ENCODE assay signal across 17 mouse cellular contexts in the genomic region with DNA sequence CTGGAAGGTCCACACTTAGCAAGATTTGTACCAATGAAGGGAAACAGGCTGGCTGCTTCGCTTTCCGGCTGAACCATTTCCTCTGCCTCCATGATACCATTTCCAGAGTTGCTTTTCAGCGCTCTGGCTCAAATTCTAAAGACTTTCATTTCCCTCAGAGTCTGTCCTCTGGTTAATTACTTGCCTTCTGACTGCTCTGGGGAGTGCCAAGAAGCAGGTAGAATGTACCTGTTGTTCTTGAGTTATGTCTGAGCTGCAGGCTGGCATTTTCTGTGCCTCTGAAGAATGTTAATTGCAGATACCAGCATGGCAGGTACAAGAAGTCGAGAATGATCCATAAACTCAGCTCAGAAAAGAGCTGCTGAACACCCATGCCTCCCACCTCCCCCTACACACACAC.
DNase-seq lines count a peak whose midpoint lies in the region; ATAC-seq and TF ChIP-seq lines count a peak whose summit lies in the region.
"Had no signal": no experiment of that assay in that cellular context is flagged by ENCODE, and none has a peak within 500 bp of the region (broad histone marks: within the 10 kb centered on the region; RNA-seq: fewer than 3 reads in every experiment).

No protein-coding gene starts in this region.

- H3K36me3 ChIP-seq in heart, embryonic 12.5 days: peaks cover 9% of the 10 kb centered on the region; the same call in 1 of the 2 replicates
- peaks cover 3% of the 10 kb centered on the region; the same call in 1 of the 2 replicates for H3K36me3 ChIP-seq in liver, postnatal 0 days (replicated peaks; ENCODE audit: insufficient read depth, low read length)
- no peaks in the 10 kb centered on the region for H3K36me3 ChIP-seq in liver, embryonic 11.5 days (ENCODE audit: control insufficient read depth, insufficient read depth, low read length)
- H3K36me3 ChIP-seq: embryonic facial prominence, embryonic 12.5 days; midbrain, embryonic 15.5 days had no signal

- H3K4me1 ChIP-seq in heart, embryonic 12.5 days (replicated peaks): peaks cover 57% of the 10 kb centered on the region
- H3K4me1 ChIP-seq in liver, postnatal 0 days (ENCODE audit: insufficient read depth): peaks cover 38% of the 10 kb centered on the region
- H3K4me1 ChIP-seq in liver, embryonic 11.5 days (replicated peaks; ENCODE audit: control insufficient read depth, insufficient read depth, low read length): peaks cover 19% of the 10 kb centered on the region

- 71% methylated on average over 4 of the region's 4 CpGs for WGBS in heart, embryonic 12.5 days
- WGBS in liver, postnatal 0 days (ENCODE audit: insufficient replicate concordance): 70% methylated on average over 4 of the region's 4 CpGs
- 75% methylated on average over 4 of the region's 4 CpGs for WGBS in liver, embryonic 11.5 days

- H3K9me3 ChIP-seq in heart, embryonic 12.5 days (replicated peaks): no peaks in the 10 kb centered on the region
- H3K9me3 ChIP-seq in liver, postnatal 0 days (ENCODE audit: low read length): no peaks in the 10 kb centered on the region
- no peaks in the 10 kb centered on the region for H3K9me3 ChIP-seq in liver, embryonic 11.5 days (ENCODE audit: control insufficient read depth, low read length)
- H3K9me3 ChIP-seq: embryonic facial prominence, embryonic 12.5 days; heart, embryonic 10.5 days; intestine, embryonic 15.5 days; liver, embryonic 12.5 days; midbrain, embryonic 15.5 days had no signal

- H3K27me3 ChIP-seq in heart, embryonic 12.5 days (replicated peaks): no peaks in the 10 kb centered on the region
- no peaks in the 10 kb centered on the region for H3K27me3 ChIP-seq in liver, postnatal 0 days (ENCODE audit: insufficient read depth, low read length)
- no peaks in the 10 kb centered on the region; the same call in 1 of the 2 replicates for H3K27me3 ChIP-seq in liver, embryonic 11.5 days (replicated peaks; ENCODE audit: control insufficient read depth, insufficient read depth, low read length)
- H3K27me3 ChIP-seq: embryonic facial prominence, embryonic 12.5 days; intestine, embryonic 15.5 days; midbrain, embryonic 15.5 days had no signal

- no peak overlapping the region for H3K4me3 ChIP-seq in heart, embryonic 12.5 days
- no peak overlapping the region for H3K4me3 ChIP-seq in liver, postnatal 0 days (ENCODE audit: low read depth, low read length)
- H3K4me3 ChIP-seq in liver, embryonic 11.5 days (ENCODE audit: low read depth, low read length): no peak overlapping the region
- H3K4me3 ChIP-seq: embryonic facial prominence, embryonic 12.5 days; heart, embryonic 10.5 days; intestine, embryonic 15.5 days; liver, embryonic 12.5 days; midbrain, embryonic 15.5 days had no signal

- no peak for TF ChIP-seq CTCF in liver, postnatal 0 days (IDR thresholded peaks at IDR 0.05; ENCODE audit: low read depth)

- no peak for TF ChIP-seq EP300 in liver, postnatal 0 days (IDR thresholded peaks at IDR 0.05; ENCODE audit: low read depth)

- no peak overlapping the region for H3K4me2 ChIP-seq in heart, embryonic 12.5 days
- no peak overlapping the region for H3K4me2 ChIP-seq in liver, postnatal 0 days (ENCODE audit: low read depth, low read length)
- H3K4me2 ChIP-seq in liver, embryonic 11.5 days: no peak overlapping the region
- H3K4me2 ChIP-seq: embryonic facial prominence, embryonic 12.5 days; hindbrain, embryonic 14.5 days; intestine, embryonic 15.5 days; liver, embryonic 12.5 days; midbrain, embryonic 15.5 days had no signal

- no peak overlapping the region for H3K9ac ChIP-seq in heart, embryonic 12.5 days
- no peak overlapping the region for H3K9ac ChIP-seq in liver, postnatal 0 days (replicated peaks)
- no peak overlapping the region for H3K9ac ChIP-seq in liver, embryonic 11.5 days (ENCODE audit: low read depth, low read length)
- H3K9ac ChIP-seq: embryonic facial prominence, embryonic 12.5 days; hindbrain, embryonic 14.5 days; intestine, embryonic 15.5 days; liver, embryonic 12.5 days; midbrain, embryonic 15.5 days had no signal

- peak overlapping the region; percentile 63 for H3K27ac ChIP-seq in heart, embryonic 12.5 days (ENCODE audit: poor library complexity, severe bottlenecking)
- H3K27ac ChIP-seq in liver, postnatal 0 days (ENCODE audit: low read depth): peak overlapping the region; percentile 52; the same call in 1 of the 2 replicates
- H3K27ac ChIP-seq in liver, embryonic 11.5 days (ENCODE audit: low read depth, low read length): no peak overlapping the region
- H3K27ac ChIP-seq: heart, embryonic 10.5 days; hindbrain, embryonic 14.5 days; intestine, embryonic 15.5 days; liver, embryonic 12.5 days; midbrain, embryonic 15.5 days had no signal

- DNase-seq in heart, adult 11 months: no peak
- DNase-seq in liver, postnatal 0 days: no peak
- DNase-seq in liver, embryonic 11.5 days (ENCODE audit: low spot score): no peak
- DNase-seq in kidney, postnatal 14 days: peak; percentile 38
- no peak for DNase-seq in urinary bladder, postnatal 25 days (ENCODE audit: low spot score)
- DNase-seq: adrenal gland, adult 8-10 months; layer of hippocampus, adult 9-11 months; right cerebral cortex, postnatal 4 days; thymus, postnatal 25 days had no signal

- ATAC-seq in heart, embryonic 12.5 days (ENCODE audit: insufficient number of reproducible peaks, low FRiP score): no peak
- no peak for ATAC-seq in liver, postnatal 0 days
- ATAC-seq in liver, embryonic 11.5 days (replicated peaks; ENCODE audit: low FRiP score): no peak
- ATAC-seq in CD4-positive, CD25-positive, alpha-beta regulatory T cell, adult 4 months: no peak
- ATAC-seq: intestine, embryonic 15.5 days; liver, embryonic 12.5 days; midbrain, embryonic 15.5 days had no signal
